Mouse (Mus musculus) spleen, postnatal 14 days (tissue): ENCODE measurements around the gene 1700020N01Rik.

Experiments
- DNase-seq, 2 experiments: peaks; one replicate each; pipeline ENCODE4 v3.0.0; 2021 to 2022; ENCODE audit warnings: low spot score in 2 of 2

Gene 1700020N01Rik

DNA sequence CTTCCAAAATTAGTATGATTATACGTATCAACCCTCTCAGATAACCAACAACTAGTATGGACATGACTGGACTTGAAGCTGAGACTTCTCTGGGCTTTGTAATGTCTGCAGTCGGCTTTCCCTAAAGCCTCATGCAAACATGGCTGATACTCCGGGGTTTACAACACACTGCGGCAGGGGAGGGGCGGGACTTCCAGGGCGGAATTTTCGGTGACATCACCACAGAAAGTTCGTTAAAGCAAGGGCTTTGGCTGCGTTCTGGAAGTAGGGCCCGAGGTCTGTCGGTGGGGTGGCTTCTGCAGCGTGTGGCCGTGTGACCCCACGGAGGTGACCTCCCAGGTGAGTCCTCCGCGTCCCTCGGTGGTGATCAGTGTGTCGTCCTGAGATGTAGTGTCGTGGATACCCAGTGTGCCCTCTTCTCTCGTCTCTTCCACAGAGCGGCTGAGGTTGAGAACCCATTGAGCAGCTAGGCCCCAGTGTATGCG is at the start of gene 1700020N01Rik:
1700020N01Rik (plus strand) TSS at position 250 of the 485 bp plus-strand sequence.
- DNase-seq: no peak

DNA sequence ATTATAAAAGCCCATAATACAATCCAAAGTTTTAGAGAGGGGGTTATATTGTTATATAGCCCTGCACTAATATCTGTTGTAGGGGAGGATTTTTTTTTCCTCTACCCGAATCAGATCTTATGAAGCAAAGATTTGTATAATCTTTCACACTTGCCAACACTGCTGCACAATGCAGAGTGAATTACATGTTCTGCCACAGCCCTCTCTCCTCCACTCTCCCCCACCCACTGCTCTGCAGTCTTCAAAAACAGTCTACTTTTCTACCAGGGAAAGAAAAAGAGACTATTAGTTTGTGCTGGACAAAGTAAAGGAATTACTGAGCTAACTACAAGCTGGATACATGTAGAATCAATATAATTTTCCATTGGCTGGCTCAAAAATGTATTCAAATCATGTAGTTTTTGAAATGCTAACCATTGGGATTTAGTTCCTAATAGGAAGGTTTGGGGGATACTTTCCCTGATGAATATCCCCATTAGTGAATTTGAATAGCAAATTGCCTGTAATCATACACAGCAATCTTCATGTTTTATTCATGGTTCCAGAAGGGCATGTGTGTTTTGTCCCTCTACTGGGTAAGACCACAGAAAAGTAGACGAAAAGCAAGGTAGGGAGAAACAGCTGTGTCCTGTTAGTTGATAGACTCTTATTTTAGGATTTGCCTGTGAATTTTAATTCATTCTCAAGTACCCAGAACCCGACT is 49.2 kb upstream of the 1700020N01Rik start:
- no peak for DNase-seq

DNA sequence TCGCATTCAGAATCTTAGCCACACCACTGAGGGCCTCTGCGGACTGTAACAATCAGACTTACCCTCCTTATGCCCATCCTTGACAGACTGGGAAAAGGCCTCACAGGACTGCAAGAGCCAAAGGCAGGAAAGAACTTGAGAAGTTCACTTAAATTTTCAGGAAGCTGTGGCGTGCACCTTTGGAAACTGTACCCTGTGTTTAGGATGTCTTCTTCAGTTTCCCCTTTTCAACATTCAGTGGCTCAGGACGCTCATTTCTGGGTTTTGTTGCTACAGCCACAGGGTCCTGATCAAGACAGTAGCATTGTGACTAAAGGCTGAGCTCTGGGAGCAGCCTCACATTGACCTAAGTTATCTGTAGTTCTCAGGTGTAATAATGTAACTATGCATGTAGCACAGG is 48.2 kb upstream of the 1700020N01Rik start:
- DNase-seq: no peak

DNA sequence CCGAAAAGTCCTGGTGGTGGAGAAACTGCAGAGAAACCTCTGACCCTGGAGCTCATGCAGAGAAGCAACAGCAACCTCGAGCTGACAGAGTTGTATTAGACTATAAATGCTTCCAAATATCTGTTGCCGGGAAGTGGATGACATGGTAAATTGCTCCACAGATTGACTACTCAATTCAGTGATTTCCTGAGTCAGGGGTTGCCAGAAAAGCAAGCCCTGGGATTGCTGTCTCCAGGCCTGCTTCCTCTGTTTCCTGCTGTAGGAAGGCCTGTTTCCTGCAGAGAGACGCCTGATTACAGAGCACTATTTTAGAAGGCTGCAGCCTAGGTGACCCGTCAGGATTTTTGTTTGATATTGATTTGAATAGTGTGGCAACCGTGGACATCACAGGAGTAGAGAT is 47.5 kb upstream of the 1700020N01Rik start:
- no peak for DNase-seq

DNA sequence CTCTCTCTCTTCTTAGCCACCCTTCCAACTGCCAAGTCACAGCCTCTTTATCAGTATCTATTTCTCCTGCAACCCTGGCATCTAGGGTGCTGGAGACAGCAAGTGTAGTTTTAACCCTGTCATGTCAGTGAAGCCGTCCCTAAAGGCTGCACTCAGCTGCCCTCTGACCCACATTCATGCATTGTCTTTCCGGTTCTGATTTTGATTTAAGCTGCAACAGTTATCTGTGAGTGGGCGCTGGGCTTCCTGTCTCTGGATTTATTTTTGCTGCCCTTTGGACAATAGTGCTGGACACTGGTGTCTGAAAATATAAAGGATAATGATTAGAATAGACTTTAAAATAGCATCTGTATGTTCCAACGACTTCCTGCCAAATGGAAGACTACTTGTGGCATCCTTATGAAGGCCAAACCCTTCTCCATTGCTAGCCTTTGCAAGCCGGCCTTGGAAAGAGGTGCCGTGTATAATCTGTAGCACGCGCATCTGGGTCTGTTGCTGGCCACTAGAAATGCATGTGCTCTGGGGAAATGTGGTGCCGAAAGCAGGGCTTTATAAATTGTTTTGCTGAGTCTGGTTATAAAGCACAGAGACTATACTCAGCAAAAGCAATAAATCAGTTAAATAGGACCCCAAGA is 44.0 kb upstream of the 1700020N01Rik start:
- no peak for DNase-seq

DNA sequence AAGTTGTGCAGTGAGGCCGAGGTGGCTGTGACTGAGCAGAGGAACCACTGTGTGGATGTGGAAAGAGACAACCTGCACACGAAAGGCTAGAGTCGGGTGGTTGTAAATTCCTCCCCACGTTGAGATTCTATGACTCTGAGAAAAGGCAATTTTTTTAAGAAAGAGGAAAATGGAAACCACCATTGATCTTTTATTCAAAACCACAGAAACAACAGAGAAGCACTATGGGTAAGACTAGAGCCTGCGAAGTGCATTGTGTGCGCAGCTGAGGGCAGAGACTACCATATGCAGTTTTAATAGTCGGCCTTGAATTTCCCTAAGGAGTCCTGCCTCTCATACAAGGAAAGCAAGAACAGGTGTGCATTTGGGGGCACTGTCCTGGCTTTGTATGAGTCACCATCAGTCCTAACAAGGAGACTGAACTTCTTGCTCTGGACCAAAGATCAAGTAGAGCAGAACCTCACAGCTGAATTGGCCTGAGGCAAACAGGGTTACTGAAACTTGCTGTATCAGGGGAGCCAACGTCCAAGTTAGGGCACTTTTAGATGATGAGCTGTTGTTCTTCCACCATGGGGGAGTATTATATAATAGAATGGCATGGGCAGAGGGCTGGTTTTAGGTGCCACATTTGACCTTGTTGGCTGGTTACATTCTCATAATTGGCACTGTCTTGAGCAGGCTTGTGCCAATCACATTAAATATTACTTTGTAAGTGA is 39.8 kb upstream of the 1700020N01Rik start:
- no peak for DNase-seq

DNA sequence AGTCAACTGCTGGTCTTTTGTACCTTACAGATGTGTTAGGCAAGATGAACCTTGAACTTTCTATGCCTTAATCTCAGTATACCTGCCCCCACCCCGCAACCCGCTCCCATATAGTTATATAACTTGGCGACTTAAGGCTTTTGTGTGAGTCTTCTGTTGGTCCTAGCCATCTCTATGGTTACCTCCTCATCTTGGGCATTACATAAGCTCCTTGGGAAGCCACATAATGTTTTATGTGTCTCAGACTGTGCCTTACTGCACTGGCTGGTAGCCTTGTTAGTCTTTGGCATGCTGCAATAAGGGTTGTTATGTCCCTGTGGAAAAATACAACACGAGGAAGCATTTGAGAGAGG is 39.3 kb upstream of the 1700020N01Rik start:
- no peak for DNase-seq

DNA sequence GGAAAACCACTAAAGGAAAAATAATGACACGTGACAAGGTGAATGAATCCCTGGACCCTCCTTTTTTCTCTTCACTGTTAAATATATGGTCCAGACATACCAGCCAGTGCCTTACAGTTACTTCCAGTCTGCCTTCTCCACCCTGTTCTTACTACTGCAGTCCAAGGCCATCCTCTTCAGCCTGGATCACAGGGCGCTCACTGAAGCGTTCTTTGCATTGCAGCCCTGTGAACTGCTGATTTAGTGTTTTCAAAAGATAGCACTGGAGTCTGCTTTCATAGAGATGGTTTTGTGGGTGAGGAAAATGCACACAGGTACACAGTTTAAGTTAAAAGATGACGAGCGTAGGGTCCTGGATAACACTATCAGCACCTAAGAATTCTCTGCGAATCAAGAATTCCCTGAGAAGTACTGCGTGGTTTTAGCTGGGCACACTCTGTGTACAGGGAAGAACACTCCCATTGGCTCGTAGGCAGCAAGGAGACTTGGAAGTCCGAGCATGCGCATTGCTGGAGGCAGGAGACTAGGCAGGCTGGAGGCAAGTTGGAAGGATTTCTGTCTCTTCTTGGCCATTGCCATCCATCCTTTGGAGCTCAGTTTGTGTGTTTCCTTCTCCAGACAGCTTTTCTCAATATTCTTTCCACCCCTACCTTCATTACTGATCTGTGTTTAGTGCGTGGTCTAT is 37.9 kb upstream of the 1700020N01Rik start:
- DNase-seq: no peak

DNA sequence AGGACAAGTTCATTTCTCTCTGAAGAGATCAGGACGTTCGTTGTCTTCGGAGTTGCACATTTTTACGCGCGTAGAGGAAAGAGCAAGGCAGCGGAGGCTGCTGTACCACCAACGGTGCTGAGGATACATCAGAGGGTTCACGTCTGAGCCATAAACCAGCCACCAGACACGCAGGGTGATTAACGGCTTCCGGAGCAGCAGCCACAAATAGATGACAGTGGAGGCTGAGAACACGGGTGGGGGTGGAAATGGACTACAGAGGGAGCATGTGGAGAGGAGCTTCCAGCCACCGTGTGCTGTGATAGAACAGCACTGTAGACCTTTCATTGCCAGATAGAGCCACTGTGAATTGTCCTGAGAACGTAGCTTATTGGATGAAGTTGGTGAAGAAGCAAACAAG is 33.2 kb upstream of the 1700020N01Rik start:
- no peak for DNase-seq

DNA sequence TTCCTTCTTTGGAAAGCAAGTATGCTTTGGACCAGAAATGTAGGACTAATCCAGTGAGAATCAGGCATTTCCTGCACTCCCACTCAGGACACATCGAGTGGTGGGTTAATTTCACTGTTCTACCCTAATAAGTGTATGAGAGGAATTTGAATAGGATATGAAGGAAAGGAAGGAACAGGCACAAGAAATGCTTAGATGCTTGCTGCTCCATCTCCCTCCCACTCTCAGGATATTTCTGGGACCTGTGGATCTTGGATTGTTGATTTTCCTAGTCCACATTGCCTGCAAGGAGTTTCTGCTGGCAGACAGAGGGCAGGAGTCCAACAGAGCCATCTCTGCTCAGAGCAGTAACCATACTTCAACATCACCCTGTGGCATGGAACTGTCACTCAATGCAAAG is 31.8 kb upstream of the 1700020N01Rik start:
- DNase-seq: no peak

DNA sequence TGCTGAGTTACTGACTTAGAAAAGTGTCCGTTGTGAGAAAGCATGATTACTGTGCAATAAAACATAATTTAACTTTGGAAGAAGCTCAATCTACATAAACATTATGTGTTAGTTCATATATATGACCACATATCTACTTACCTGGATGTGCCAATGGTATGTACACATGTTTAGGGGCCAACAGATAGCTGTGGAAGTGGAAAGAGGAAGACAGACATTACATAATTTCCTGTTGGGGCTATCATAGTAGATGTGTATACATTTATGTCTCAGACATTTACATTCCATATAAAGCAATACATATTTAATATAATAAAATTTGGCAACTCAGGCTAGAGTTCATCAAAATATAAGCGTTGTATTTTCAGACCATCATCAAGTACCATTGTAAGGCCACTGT is 29.5 kb upstream of the 1700020N01Rik start:
- no peak for DNase-seq

DNA sequence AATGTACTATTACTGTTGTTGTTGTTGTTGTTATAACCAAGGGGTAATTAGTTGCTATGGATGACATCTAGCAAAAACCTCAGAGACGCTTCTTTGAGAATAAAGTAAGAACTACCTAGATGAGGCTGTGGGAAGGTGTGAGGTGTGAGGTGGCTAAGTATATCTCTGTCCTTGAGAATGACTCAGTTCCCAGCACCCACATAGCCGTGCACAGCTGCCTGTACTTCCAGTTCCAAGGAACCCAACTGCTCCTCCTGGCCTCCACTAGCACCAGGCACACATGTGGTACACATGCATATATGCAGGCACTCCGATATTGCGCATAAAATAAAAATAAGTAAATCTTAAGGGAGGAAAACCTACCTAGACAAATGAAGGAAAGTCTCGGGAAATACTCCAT is 28.8 kb upstream of the 1700020N01Rik start:
- no peak for DNase-seq

DNA sequence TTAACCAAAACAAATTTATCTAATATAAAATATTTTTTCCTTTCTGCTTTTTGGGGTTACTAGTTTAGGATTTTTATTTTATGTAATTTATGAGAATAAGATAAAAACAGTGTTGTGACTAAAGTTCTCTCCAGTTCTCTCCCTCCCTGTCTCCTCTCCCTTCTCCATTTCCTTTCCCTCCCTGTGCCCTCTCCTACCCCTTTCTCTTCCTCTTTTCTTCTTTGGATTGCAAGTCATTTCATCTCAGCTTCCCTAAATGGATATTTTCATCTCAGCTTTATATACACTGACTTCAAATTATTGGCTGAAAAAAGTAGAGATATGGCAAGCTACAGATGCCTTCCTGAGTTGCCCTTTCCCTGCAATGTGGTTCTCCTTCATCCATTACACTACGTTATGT is 26.9 kb upstream of the 1700020N01Rik start:
- no peak for DNase-seq

DNA sequence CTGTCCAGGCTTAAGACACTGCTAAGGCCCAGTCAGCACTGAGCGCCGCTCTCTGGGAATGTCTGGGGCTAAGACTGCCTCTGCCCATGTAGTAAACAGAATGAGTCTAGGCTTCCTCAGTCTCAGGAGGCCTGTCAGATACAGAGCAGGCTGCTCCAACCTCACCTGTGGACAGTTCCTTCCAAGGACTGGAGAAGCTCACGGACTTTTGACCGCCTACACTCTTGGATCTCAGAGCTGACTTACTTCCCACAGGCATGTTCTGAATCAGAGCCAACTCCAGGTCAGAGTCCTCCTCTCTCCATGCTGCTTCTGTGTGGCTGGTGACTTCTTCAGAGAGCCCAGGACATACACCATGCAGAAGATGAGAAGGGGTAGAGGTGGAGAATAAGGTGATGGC is 21.3 kb upstream of the 1700020N01Rik start:
- DNase-seq: no peak

DNA sequence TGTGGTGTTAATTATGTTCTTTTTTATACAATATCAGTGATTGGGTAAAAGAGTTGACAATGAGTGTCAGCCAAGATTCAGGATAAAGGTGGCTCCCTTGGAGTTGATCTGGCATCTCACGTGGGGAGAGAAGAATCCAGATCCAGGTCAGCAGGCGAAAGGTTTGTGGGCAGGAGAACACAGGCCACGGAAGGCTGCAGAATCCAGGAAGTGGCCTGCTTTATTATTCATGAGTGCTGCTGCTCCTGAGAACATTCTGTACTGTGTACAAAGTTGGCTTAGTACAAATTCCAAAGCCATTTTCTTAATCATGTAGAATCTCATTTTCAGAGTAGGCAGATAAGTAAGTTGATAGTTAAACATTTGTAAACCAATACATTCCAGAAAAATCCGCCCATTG is 19.2 kb upstream of the 1700020N01Rik start:
- DNase-seq: no peak

DNA sequence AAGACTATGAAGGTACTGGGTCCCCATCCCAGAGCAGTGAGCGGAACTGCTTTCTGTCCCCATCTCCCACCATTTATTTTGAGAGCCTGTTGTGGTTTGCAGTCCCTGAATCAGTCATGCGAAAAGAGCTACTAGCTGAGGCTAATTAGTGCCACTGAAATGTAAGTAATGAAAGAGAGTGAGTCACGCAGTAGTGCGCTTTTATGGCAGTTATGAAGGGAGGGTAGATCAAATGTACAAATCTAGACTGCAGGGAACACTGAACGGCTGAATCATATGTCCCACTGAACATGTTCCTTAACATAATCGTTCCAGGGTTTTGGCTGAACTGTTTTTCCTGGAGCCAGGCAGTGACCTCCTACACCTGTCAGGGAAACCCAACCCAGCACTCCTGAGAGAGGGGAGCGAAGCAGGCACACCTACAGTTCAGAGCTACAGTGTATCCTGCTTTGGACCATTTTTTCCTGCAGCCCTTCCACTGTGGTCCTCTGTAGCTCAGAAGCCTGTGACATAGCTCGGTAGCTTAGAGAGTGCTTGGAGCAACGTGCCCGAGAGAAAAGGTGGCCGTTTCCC is 17.1 kb upstream of the 1700020N01Rik start:
- DNase-seq: no peak

DNA sequence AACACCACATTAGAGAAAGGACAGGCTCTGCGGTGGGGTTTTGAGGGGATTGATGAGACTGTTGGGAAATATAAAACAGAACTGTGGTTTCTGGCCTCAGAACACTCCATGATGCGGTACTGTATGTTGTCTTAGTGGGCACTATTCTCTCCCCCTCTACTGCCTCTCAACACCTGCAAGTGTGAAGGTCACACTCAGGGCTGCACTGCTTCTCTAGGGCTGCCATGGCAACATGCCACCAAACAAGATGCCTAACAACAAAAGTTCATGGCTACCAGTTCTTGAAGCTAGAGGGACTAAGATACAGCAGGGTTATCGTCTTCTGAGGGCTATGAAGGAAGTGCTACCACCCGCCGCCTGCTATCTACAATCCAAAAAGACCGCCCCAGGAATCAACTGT is 15.1 kb upstream of the 1700020N01Rik start:
- DNase-seq: no peak

DNA sequence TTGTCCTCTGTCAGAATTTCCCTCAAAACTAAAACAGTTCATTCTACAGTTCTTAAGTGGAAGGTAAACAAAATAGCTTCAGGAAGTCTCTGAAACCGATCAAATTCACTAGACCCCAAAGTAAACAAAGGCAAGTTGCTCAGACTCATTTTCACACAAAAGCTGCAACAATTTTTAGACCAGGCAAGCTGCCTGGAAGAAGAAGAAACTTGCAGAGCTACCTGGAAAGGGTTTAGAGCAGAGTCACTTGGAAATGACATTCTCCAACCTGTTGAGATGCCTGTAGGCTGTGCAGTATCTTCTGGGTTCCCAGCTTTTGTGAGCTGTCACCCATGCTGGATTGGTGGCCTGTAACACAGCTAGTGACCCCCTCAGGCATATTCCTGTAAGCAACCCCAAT is 11.4 kb upstream of the 1700020N01Rik start:
- DNase-seq: no peak

DNA sequence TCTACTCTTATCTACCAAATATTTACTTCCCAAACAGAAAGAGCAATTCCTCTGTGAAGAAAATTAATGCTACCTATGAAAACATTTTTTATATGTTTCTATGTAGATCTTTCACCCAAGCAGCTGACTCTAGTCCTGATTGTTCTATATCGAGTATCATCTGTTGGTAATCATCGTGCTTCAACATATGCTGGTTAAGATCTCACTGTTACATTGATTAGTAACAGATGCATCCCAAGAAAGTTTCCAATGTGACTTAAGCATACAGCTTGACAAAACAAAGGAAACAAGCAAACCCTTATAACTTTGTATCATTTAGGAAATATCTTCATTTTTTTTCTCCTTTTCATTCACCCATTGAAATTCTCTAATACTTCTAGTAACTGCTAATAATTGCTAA is 5.9 kb upstream of the 1700020N01Rik start:
- no peak for DNase-seq

DNA sequence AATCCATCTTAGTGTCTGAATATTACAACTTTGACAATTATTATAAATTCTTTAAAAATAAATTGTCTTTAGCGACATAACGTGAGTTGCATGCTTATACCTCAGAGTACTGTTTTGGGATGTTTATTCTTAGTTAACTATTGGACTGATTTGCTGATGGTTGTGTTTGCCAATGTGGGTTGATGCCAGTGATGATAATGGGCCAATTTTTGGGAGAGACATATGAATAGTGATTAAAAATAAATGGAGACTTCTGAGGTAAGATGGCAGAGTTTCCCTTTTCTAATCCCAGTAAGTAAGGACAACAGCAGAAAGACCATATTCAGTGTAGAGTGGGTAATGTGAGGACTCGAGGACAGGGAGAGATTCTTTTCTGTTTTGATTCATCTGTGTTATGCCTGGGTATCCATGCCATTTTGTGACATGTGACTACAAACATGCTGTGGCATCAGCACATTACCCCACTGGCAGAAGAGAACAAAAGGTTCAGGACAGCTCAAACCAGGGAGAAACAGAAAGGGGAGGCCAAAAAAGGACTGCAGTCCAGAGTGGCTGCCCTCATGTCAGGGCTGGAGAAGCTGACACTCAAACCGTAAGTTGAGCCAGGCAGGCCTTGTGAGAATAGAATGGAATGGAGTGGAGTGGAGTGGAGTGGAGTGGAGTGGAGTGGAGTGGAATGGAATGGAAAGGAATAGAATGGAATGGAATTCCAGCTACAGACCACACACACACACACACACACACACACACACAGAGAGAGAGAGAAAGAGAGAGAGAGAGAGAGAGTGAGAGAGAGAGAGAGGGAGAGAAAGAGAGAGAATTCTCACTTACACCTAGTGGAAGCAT is 4.7 kb upstream of the 1700020N01Rik start:
- no peak for DNase-seq

DNA sequence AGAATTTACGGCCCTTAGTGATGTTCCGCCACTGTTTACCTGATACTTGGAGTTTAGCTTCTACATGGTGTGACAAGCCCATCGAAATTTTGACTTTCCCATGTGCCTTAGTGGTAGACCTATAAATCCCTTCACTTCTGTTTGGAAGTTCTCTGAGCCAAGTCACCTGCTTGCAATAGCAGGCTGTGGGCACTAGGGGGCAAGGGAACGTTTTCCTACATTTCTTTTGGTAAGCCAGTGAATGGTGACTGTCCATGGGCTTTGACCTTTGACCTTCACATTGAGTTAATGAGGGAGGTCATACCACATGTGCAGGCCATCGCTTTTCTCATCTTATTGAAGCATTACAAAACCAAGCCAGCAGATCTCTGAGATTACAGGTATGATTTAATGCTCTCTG is 8.0 kb downstream of the 1700020N01Rik start:
- peak; percentile 27 to 52 for DNase-seq
